Mouse (Mus musculus): ENCODE data around the gene Ext2. TPM values are rescaled to one million over a fixed set of nuclear protein-coding genes. Genes with fewer than 3 reads are reported as not detected.

Ext2 gene
- polyA plus RNA-seq, 2 experiments = 80.7 to 115 TPM

DNA sequence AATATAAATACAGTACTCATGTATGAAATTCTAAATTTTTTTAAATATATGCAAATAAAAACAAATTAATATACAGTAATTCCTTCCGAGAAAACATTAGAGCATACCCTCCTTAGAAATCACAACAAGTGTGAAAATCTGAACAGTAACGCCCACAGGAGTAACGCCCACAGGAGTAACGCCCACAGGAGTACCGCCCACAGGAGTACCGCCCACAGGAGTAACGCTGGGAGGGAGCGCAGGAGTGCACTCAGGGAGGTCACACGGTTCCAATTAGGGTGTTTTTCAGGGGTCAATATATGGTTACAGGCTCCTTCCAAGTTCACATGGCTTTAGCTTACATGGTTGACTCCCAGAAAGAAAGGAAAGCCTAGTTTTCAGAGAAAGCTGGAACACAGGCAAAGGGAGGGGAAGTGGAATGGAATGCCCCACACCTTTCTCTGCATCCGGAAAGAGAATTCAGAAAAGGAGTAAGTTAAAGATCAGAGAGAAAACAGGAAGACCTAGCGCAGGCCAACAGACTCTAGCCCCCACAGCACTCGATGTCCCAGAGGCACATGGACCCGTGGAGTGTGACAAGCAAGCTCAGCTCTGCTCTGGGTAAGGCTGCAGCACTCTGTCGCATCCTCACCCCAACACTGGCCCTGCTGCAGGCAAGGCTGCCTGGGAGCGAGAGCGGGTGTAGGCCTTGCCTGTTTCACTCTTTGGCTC lies 50.2 kb downstream of the Ext2 start:
- Histone ChIP-seq H3K36me3 (ENCODE audit: control insufficient read depth, insufficient read depth, low read length) (peaks cover 14% of the 10 kb centered on the region; the same call in 1 of the 2 replicates), H3K27me3 (ENCODE audit: control insufficient read depth, insufficient read depth, low read length) (0 out of 2 replicates have a peak, but pooled peaks cover 4% of the 10 kb centered on the region), H3K4me2 (replicated peaks; ENCODE audit: low read depth, low read length, severe bottlenecking) (no peak overlapping the region), H3K27ac (replicated peaks; ENCODE audit: low read depth, low read length) (0 out of 2 replicates have a peak overlapping the region, but pooled peaks have one; percentile 15), H3K9ac (ENCODE audit: low read depth, low read length, severe bottlenecking) (0 out of 2 replicates have a peak overlapping the region, but pooled peaks have one; percentile 12), H3K4me1 (ENCODE audit: control insufficient read depth, insufficient read depth, low read length) (peaks cover 46% of the 10 kb centered on the region), H3K4me3 (replicated peaks; ENCODE audit: low read length) (no peak overlapping the region), H3K9me3 (ENCODE audit: control insufficient read depth, low read length) (no peaks in the 10 kb centered on the region)
- ATAC-seq (ENCODE audit: low FRiP score, low read depth) = peak; percentile 48
- no peak for DNase-seq (ENCODE audit: low spot score)
- no peak for TF ChIP-seq POLR2A (IDR thresholded peaks at IDR 0.05; ENCODE audit: borderline replicate concordance, extremely low read depth, insufficient read depth, insufficient read length)
- 17% methylated on average over 16 of the region's 16 CpGs for WGBS

DNA sequence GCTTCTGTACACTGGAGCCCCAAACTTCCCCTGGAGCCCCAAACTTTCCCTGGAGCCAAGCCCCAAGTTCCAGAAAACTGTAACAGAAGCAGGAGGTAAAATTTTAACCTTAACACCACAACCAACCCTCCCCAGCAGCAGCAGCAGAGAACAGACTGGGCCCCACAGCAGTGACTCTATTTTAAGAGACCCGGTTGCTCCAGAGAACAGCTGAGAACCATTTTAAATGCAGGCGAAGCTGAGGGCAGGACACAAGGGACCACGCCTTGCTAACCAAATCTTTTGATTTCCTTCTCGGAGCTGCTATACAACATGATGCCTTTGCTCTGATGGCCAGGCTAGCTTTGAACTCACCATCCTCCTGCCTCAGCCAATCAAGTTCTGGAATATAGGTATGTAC lies 51.5 kb downstream of the Ext2 start:
- no peak overlapping the region; the same call in 1 of the 2 replicates for H3K27ac ChIP-seq (replicated peaks; ENCODE audit: low read depth, low read length)
- DNase-seq (ENCODE audit: low spot score) = no peak
- H3K4me1 ChIP-seq (ENCODE audit: control insufficient read depth, insufficient read depth, low read length) = peaks cover 38% of the 10 kb centered on the region
- H3K9me3 ChIP-seq (ENCODE audit: control insufficient read depth, low read length) = no peaks in the 10 kb centered on the region
- H3K27me3 ChIP-seq (ENCODE audit: control insufficient read depth, insufficient read depth, low read length) = 0 out of 2 replicates have a peak, but pooled peaks cover 4% of the 10 kb centered on the region
- 0 out of 2 replicates have a peak, but pooled peaks have one; percentile 28 for ATAC-seq (ENCODE audit: low FRiP score, low read depth)
- 52% methylated on average over 4 of the region's 4 CpGs for WGBS
- no peak overlapping the region for H3K4me2 ChIP-seq (replicated peaks; ENCODE audit: low read depth, low read length, severe bottlenecking)
- H3K36me3 ChIP-seq (ENCODE audit: control insufficient read depth, insufficient read depth, low read length) = peaks cover 19% of the 10 kb centered on the region
- H3K9ac ChIP-seq (ENCODE audit: low read depth, low read length, severe bottlenecking) = no peak overlapping the region
- no peak for TF ChIP-seq POLR2A (IDR thresholded peaks at IDR 0.05; ENCODE audit: borderline replicate concordance, extremely low read depth, insufficient read depth, insufficient read length)
- no peak overlapping the region for H3K4me3 ChIP-seq (replicated peaks; ENCODE audit: low read length)

DNA sequence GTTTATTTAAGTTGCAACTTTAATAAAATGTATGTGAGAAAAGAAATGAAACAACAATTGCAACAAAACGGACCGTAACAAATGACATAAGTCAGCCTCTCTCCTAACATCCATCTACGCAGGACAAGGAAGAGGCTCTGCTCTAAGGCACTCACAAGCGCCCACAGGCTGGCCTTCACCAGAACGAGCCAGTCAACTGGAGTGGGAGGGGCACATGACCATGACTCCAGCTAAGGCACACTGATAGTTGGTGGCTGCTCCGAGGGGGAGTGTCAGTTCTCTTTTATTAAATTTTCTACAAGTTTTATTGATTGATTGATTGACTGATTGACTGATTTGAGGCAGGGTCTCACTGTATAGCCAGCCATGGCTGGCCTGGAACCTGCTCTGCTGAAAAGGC lies 52.5 kb downstream of the Ext2 start:
- Histone ChIP-seq H3K27ac (replicated peaks; ENCODE audit: low read depth, low read length) (no peak overlapping the region), H3K36me3 (ENCODE audit: control insufficient read depth, insufficient read depth, low read length) (peaks cover 19% of the 10 kb centered on the region), H3K9me3 (ENCODE audit: control insufficient read depth, low read length) (no peaks in the 10 kb centered on the region), H3K4me2 (replicated peaks; ENCODE audit: low read depth, low read length, severe bottlenecking) (no peak overlapping the region), H3K27me3 (ENCODE audit: control insufficient read depth, insufficient read depth, low read length) (0 out of 2 replicates have a peak, but pooled peaks cover 3% of the 10 kb centered on the region), H3K9ac (ENCODE audit: low read depth, low read length, severe bottlenecking) (no peak overlapping the region), H3K4me3 (replicated peaks; ENCODE audit: low read length) (no peak overlapping the region), H3K4me1 (ENCODE audit: control insufficient read depth, insufficient read depth, low read length) (peaks cover 30% of the 10 kb centered on the region)
- no peak for DNase-seq (ENCODE audit: low spot score)
- TF ChIP-seq POLR2A (IDR thresholded peaks at IDR 0.05; ENCODE audit: borderline replicate concordance, extremely low read depth, insufficient read depth, insufficient read length) = no peak
- WGBS = 87% methylated on average over 6 of the region's 6 CpGs
- ATAC-seq (ENCODE audit: low FRiP score, low read depth) = no peak

DNA sequence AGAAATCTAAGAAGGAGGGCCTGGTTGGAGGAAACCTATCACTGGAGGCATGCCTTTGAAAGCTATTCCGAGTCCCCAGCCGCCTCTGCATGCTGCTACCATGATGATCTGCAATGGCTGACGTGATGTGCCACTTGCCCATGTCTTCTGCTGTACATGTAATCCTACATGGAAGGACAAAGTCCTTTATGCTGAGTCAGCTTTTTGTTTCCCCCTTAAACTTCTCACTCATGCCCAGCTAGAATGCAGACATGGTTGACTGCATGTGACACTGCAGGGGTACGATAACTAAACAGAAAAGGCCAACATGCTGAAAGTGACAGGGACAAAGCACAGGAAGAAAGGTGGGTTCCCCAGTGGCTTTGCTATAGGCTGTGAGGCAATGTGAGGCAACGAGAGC lies 56.6 kb downstream of the Ext2 start:
- Histone ChIP-seq H3K36me3 (ENCODE audit: control insufficient read depth, insufficient read depth, low read length) (peaks cover 33% of the 10 kb centered on the region), H3K9me3 (ENCODE audit: control insufficient read depth, low read length) (no peaks in the 10 kb centered on the region), H3K27ac (replicated peaks; ENCODE audit: low read depth, low read length) (no peak overlapping the region), H3K4me3 (replicated peaks; ENCODE audit: low read length) (no peak overlapping the region), H3K4me1 (ENCODE audit: control insufficient read depth, insufficient read depth, low read length) (peaks cover 2% of the 10 kb centered on the region; the same call in 1 of the 2 replicates), H3K27me3 (ENCODE audit: control insufficient read depth, insufficient read depth, low read length) (no peaks in the 10 kb centered on the region), H3K4me2 (replicated peaks; ENCODE audit: low read depth, low read length, severe bottlenecking) (no peak overlapping the region), H3K9ac (ENCODE audit: low read depth, low read length, severe bottlenecking) (no peak overlapping the region)
- 87% methylated on average over 5 of the region's 5 CpGs for WGBS
- ATAC-seq (ENCODE audit: low FRiP score, low read depth) (no peak), DNase-seq (ENCODE audit: low spot score) (no peak)
- no peak for TF ChIP-seq POLR2A (IDR thresholded peaks at IDR 0.05; ENCODE audit: borderline replicate concordance, extremely low read depth, insufficient read depth, insufficient read length)

DNA sequence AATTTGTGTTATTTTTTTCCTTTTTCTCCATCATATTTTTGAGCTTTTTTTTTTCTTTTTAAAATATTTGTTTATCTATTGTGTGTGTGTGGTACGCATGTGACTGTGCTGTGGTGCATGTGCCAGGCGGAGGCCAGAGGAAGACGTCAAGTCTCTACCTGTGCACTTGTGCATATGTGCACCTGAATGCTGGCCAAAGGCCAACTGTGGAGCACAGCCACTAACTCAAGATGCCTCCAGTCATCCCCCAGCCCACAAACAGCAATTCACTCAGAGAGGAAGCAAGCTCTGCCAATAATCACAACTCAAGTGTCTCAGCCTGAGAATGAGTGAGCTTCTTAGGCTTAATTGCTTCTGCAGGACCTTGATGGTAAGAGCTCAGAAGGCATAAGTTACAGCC lies 58.2 kb downstream of the Ext2 start:
- no peak overlapping the region for H3K4me2 ChIP-seq (replicated peaks; ENCODE audit: low read depth, low read length, severe bottlenecking)
- no peak overlapping the region for H3K4me3 ChIP-seq (replicated peaks; ENCODE audit: low read length)
- no peak for ATAC-seq (ENCODE audit: low FRiP score, low read depth)
- H3K36me3 ChIP-seq (ENCODE audit: control insufficient read depth, insufficient read depth, low read length) = peaks cover 39% of the 10 kb centered on the region
- DNase-seq (ENCODE audit: low spot score) = no peak
- H3K27me3 ChIP-seq (ENCODE audit: control insufficient read depth, insufficient read depth, low read length) = no peaks in the 10 kb centered on the region
- no peaks in the 10 kb centered on the region for H3K4me1 ChIP-seq (ENCODE audit: control insufficient read depth, insufficient read depth, low read length)
- no peak for TF ChIP-seq POLR2A (IDR thresholded peaks at IDR 0.05; ENCODE audit: borderline replicate concordance, extremely low read depth, insufficient read depth, insufficient read length)
- H3K9ac ChIP-seq (ENCODE audit: low read depth, low read length, severe bottlenecking) = no peak overlapping the region
- WGBS = 83% methylated on average over 3 of the region's 3 CpGs
- H3K9me3 ChIP-seq (ENCODE audit: control insufficient read depth, low read length) = no peaks in the 10 kb centered on the region
- no peak overlapping the region for H3K27ac ChIP-seq (replicated peaks; ENCODE audit: low read depth, low read length)

Data from limb, embryonic 14.5 days (tissue).